Mouse (Mus musculus) embryo, embryonic 11.5 days (tissue): ENCODE measurements at regions not wholly inside any gene's neighbourhood (a gene's known extent, or its start where the extent isn't known, plus 50 kb on each side); places are given as distances from the start of the nearest gene placed in this dataset.
"Not testable (repeated sequence)": the region's sequence is repeated elsewhere in the genome, so short reads cannot be mapped to it uniquely, and the experiment has no call there.

Source experiments
- DNase-seq: peaks from one replicate; pipeline ENCODE4 v3.0.0-alpha.2; 2012; ENCODE audit warnings: low read depth, low spot score

- no peak for DNase-seq
Measured at GRCm38 (mm10) chr11:20390622-20391021, 58.1 kb upstream of the Slc1a4 start.

GRCm38 (mm10) chr11:20393302-20393701, 60.8 kb upstream of the Slc1a4 start:
- not testable (repeated sequence) for DNase-seq

DNA sequence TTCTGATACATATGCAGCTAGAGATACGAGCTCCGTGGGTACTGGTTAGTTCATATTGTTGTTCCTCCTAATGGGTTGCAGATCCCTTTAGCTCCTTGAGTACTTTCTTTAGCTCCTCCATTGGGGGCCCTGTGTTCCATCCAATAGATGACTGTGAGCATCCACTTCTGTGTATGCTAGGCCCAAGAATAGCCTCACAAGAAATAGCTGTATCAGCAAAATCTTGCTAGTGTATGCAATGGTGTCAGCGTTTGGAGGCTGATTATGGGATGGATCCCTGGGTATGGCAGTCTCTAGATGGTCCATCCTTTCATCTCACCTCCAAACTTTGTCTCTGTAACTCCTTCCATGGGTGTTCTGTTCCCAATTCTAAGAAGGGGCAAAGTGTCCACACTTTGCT, 61.3 kb upstream of the Slc1a4 start:
- not testable (repeated sequence) for DNase-seq

GRCm38 (mm10) chr11:20395848-20396203, 63.3 kb upstream of the Slc1a4 start:
- DNase-seq, result no peak

- no peak for DNase-seq
Measured at GRCm38 (mm10) chr11:20396204-20396848, 63.8 kb upstream of the Slc1a4 start.

DNA sequence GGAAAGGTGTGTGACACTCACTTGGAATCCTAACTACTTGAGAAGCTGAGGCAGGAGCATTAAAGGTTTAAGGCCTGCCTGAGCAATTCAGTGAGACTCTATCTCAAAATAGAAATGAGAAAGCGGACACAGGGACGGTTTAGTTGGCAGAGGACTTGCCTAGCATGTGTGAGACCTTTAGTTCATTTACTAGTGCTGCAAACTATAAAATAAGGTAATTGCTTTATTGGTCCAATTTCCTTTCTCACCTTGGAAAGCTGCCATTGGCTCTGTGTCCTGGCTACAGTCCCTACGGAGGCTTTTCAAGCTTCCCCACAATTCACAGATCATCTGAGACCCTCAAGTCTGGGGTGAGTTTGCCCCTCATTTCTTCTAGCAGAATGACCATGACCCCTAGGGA, 64.4 kb upstream of the Slc1a4 start:
- DNase-seq, result no peak

DNA sequence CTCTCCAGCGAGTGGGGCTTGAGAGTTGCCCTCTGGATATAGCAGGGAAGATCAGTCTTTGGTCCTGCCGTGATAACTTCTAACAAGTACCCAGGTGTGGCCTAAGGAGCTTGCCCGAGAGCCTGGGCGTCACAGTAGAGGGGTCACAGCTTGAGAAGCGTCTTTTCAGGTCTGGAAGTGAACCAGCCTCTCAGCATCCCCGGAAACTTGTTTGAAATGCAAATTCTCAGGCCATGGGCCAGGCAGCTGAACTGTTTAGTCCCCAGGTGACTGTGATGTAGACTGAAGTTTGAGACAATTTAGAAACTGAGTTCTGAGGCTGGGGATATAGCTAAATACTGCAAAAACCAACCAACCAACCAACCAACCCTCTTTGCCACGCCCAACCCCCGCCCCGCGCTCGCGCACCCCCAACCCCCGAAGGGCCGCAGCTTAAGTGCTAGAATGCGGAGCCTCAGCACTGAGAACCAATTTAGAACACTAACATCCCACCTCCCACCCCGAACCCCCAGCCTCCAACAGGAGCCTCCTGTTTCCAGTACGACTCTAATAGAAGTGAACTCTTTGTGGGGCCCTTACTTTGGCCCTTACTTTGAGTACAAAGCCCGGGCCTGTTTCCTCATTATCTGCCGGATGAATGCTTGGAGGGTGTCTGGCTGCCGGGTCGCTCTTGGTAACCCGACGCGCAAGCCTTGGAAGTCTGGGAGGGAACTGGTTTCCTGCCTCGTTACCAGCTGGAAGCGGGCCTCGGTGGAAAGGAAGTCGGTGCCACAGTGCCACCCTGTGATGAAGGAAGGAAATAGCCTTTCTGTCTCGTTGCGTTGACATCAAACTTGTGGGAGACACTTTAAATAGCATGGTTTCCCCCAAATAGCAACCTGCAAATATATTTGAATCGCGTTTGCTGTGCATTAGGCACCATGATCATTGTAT, 68.1 kb upstream of the Slc1a4 start:
- DNase-seq, result peak; percentile 83

DNA sequence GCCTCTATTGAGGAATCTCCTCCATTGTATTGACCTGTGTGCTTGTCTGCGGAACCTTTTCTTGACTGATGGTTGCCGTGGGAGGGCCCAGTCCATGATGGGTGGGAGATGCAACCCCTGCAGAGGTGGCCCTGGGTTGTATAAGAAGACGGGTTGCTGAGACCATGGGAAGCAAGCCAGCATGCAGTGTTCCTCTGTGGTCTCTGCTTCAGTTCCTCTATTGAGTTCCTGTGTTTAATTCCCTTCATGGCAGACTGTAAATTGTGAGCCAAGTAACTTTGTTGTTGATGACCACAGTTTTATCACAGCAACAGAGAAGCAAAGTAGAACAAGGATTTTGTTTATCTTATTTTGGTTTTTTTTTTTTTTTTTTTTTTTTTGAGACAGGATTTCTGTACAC, 70.9 kb upstream of the Slc1a4 start:
- no peak for DNase-seq

- DNase-seq, result no peak
Measured at GRCm38 (mm10) chr11:20404476-20404875, 72.0 kb upstream of the Slc1a4 start.

GRCm38 (mm10) chr11:20418141-20418540, 85.6 kb upstream of the Slc1a4 start:
- DNase-seq, result no peak

- no peak for DNase-seq
Measured at GRCm38 (mm10) chr11:20420876-20421275, 88.4 kb upstream of the Slc1a4 start.

- DNase-seq, result no peak
Measured at GRCm38 (mm10) chr11:20436057-20436456, 103.5 kb upstream of the Slc1a4 start.

- no peak for DNase-seq
Measured at GRCm38 (mm10) chr11:20442476-20442875, 100.6 kb upstream of the Sertad2 start.

DNA sequence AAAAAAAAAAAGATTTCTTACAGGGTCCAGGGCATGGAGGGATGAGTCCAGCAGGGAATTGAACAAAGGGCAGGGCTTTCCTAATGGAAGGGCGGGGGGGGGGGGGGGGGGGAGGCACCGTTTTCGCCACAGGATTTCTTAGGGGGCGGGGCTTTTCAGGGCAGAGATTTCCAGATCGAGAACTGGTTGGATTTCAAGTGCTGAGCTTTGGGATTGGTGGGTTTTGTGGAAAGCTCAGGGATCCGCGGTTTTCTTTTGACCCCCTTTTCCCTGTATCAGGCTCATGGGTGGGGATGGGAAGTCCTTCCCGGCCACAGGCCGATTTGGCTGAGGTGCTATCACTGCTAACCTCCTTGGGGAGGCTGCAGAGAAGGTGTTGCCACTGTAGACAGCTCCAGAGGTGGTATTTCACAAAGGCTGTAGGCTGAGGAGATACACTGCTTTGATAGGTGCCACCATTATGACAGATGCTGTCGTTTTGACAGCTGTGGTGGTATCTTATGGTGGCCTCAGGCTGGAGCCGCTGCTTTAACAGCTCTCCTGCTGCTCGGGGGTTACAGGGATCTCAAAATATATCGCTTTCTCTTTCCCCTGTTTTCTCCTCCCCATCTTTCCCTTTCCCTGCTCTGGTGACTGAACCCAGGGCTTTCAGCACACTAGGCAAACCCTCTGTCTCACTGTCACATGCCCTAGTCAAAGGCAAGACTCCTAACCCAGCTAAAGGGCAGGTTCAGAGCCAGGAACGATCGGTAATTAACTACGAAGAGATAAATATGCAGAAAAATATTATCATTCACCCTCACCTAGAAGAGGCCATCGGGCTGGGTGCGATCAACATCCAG, 97.8 kb upstream of the Sertad2 start:
- no peak for DNase-seq

DNA sequence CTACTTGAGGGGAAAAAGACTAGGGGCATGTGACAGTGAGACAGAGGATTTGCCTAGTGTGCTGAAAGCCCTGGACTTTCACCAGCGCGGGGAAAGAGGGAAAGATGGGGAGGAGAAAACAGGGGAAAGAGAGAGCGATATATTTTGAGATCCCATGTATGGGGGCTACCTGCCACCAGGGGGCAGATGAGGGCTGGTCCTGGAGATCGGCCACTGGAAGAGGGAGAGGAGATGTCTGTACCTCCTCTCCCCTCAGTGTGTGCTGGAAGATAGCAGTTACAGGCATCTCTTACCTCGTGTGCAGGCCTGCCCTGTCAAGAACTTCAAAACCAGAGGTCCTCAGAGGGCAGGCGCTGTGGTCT, 97.2 kb upstream of the Sertad2 start:
- DNase-seq, result peak; percentile 63

DNA sequence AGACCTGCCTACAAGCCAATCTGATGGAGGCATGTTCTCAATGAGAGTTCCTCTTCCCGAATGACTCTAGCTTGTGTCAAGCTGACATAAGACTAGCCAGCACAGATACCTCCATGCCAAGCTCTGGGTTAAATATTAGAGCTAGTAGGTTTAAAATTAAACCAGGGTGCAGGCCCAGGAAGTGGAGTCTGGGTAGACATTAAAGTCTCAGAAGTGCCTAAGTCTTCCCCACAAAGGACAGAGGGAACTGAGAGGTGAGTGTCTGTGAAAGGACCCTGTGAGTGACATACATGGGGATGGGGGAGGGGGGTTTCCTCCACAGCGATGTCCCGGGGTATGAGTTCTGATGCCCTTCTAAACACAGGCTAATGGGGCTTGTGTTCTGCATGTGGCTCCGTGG, 90.2 kb upstream of the Sertad2 start:
- no peak for DNase-seq

DNA sequence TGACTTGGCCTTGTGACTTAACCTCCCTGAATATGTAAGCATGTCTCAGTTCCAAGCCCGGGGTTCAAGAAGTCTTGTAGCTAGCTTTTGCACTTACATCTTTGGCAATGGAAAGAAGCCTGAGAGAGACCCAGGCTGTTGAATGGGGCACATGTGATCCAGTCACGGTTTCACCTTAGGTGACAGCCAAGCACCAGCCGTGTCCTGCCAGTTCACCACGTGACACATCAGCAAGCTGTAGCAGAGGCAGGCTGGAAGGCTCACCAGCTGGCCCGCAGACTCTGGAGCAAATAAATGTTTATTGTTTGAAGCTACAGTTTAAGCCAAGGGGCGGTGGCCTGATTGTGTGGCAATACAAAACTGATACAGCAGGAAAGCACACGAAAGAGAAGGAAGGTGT, 89.3 kb upstream of the Sertad2 start:
- DNase-seq, result no peak

DNA sequence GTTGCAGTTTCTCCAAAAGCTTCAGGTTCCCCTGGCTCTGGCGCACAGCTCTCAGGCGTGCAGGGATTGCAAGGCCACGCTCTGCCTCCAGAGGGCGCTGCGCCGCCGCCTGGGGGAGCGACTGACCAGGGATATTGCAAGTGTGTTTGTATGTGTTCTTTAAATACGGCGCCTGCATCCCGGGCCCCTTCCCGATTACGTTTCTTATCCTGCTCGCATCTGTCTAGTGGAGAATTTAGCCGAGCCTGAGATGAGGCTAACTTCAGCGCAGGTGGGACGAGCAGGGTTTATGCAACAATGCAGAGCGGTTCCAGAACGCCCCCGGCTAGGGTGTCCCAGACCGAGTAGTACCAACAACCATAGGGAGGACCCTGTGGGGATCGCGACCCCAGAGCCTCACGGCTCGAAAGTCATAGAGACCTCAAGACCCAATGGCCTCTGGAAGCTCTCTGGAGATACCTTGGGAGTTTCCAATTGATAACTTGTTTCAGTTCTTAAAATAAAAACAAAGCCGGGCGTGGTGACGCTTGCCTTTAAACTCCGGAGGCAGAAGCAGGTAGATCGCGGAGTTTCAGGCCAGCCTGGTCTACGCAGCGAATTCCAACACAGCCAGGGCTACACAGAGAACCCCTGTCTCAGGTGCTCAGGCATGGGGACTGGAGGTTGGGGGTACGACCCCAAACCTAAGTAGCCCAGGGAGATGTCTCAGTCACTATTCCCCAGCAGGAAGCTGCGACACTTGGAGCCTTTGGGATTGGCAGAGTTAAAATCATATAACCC, 87.8 kb upstream of the Sertad2 start:
- peak; percentile 83 for DNase-seq

GRCm38 (mm10) chr11:20455865-20456648, 87.0 kb upstream of the Sertad2 start:
- DNase-seq, result peak; percentile 43

DNA sequence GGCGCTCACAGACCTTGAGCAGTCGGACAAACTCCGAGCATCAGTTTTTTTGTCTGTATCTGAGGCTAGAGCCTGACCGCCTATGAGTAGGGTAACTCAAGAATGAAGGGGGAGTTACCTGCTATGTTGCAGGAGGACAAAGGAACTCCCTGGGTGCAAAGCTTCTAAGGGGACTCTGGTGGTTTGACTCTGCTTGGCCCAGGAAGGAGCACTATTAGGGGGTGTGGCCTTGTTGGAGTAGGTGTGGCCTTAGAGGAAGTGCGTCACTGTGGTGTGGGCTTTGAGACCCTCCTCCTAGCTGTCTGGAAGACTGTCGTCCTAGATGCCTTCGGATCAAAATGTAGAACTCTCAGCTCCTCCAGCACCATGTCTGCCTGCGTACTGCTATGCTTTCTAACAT, 83.9 kb upstream of the Sertad2 start:
- DNase-seq, result no peak

- DNase-seq, result no peak
Measured at GRCm38 (mm10) chr11:20460501-20460921, 82.5 kb upstream of the Sertad2 start.
